Mouse (Mus musculus): ENCODE results near the gene Baz2b. TPM values are rescaled to one million over a fixed set of nuclear protein-coding genes. Genes with fewer than 3 reads are reported as not detected.

Gene Baz2b
- polyA plus RNA-seq, 1 experiment: 17.1 TPM

DNA sequence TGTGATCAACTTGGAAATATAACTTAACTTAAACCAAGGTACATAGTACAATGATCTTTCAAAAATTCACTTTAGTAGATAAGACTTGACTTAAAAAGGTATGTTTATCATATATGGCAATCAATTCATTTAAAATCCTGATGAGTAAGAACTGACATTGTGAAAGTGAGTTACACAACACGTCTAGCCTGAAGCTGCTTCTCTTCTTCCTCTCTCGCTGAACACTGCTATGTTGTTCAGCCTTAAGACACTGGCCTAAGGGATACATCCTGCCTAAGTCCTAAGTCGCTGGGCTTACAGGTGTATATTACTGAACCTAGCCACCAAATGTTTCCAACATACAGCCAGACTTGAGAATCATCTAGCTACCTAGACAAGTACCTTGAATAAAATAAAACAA is 178.6 kb downstream of the Baz2b start:
- Histone ChIP-seq H3K9me3 (no peaks in the 10 kb centered on the region), H3K4me1 (no peaks in the 10 kb centered on the region), H3K27me3 (replicated peaks) (no peaks in the 10 kb centered on the region), H3K36me3 (replicated peaks; ENCODE audit: low read length) (peaks cover 15% of the 10 kb centered on the region), H3K4me3 (replicated peaks) (no peak overlapping the region)
- no peak for TF ChIP-seq FLI1 (IDR thresholded peaks at IDR 0.05; ENCODE audit: low read length)
- TF ChIP-seq GATA1 (IDR thresholded peaks at IDR 0.05; ENCODE audit: borderline replicate concordance, low read length): no peak

DNA sequence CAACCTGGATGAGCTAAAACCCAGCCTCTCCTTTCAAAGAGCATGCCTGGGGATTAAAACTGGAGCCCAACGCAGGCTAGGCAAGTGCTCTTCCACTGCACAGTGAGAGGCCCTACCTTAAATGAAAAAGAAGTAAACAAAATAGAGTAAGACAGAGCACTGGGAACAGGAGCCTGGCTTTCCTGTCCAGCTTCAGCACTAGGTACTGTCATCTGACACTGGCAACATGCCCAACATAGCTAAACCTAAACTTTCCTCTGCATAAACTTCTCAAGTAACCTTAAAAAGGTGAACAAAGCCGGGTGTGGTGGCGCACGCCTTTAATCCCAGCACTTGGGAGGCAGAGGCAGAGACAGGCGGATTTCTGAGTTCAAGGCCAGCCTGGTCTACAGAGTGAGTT is 180.6 kb downstream of the Baz2b start:
- no peak overlapping the region for H3K4me3 ChIP-seq (replicated peaks)
- H3K4me1 ChIP-seq: no peaks in the 10 kb centered on the region
- H3K36me3 ChIP-seq (replicated peaks; ENCODE audit: low read length): peaks cover 20% of the 10 kb centered on the region
- TF ChIP-seq GATA1 (IDR thresholded peaks at IDR 0.05; ENCODE audit: borderline replicate concordance, low read length) (no peak), FLI1 (IDR thresholded peaks at IDR 0.05; ENCODE audit: low read length) (no peak)
- no peaks in the 10 kb centered on the region for H3K9me3 ChIP-seq
- no peaks in the 10 kb centered on the region for H3K27me3 ChIP-seq (replicated peaks)

DNA sequence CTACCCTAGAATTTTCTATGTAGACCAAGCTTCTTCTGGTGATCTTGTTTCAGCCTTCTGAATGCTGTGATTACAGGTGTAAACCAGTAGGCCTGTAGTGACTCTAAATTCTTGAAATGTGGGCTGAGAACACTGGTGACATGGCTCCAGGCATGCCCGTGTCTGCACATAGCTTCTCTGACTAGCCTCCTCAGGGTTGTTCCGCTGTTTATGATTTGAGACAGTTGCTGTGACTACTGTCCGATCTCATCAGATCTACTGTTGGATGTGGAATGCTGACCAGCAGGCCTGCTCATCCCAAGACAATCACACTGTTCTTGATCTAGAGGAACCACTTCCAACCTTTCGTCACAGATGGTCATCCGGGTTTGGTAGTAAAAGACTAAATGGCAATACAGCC is 182.5 kb downstream of the Baz2b start:
- Histone ChIP-seq H3K4me1 (0 out of 2 replicates have a peak, but pooled peaks cover 3% of the 10 kb centered on the region), H3K9me3 (no peaks in the 10 kb centered on the region), H3K27me3 (replicated peaks) (no peaks in the 10 kb centered on the region), H3K4me3 (replicated peaks) (no peak overlapping the region), H3K36me3 (replicated peaks; ENCODE audit: low read length) (peaks cover 20% of the 10 kb centered on the region)
- TF ChIP-seq FLI1 (IDR thresholded peaks at IDR 0.05; ENCODE audit: low read length): no peak
- TF ChIP-seq GATA1 (IDR thresholded peaks at IDR 0.05; ENCODE audit: borderline replicate concordance, low read length): no peak

DNA sequence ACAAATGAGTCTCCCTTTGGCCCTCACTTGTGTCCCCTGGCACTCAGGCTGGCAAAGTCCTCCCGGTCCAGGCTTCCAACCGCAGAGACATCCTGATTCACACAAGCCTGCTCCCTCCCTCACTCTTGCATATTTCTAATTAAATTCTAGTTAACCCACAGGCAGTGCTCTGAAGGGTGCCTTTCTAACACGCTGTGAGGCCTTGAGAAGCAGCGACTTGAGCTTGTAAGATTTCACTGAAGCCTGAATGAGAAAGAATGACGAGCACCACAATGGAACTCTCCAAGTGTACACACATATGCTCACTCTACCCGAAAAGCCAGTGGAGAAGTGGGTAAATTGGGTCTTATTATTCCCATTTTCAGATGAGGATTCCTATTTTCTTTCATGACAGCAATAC is 183.1 kb downstream of the Baz2b start:
- no peak for TF ChIP-seq FLI1 (IDR thresholded peaks at IDR 0.05; ENCODE audit: low read length)
- no peak for TF ChIP-seq GATA1 (IDR thresholded peaks at IDR 0.05; ENCODE audit: borderline replicate concordance, low read length)
- H3K36me3 ChIP-seq (replicated peaks; ENCODE audit: low read length): peaks cover 21% of the 10 kb centered on the region
- no peaks in the 10 kb centered on the region for H3K9me3 ChIP-seq
- H3K4me1 ChIP-seq: peaks cover 4% of the 10 kb centered on the region; the same call in 1 of the 2 replicates
- no peaks in the 10 kb centered on the region for H3K27me3 ChIP-seq (replicated peaks)
- H3K4me3 ChIP-seq (replicated peaks): no peak overlapping the region

DNA sequence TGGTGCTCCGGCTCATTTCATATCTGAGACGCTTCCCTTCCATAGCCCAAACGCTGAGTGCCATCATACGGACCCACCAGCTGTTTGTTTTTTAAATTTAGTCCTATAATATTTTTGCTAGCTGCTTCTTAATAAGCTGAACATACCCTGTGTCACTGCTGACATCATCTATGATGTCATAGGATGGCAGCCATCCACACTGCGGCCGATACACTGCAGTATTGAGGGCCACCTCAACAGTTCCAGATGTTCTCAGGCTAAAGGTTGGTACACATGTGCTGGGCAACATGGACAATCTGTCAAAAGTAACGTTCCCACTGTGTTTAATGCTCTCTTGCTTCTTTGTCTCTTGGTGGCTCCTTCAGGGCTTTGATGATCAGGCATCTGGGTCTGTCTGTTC is 185.9 kb downstream of the Baz2b start:
- H3K4me3 ChIP-seq (replicated peaks): no peak overlapping the region
- H3K27me3 ChIP-seq (replicated peaks): no peaks in the 10 kb centered on the region
- peaks cover 21% of the 10 kb centered on the region for H3K36me3 ChIP-seq (replicated peaks; ENCODE audit: low read length)
- no peak for TF ChIP-seq FLI1 (IDR thresholded peaks at IDR 0.05; ENCODE audit: low read length)
- TF ChIP-seq GATA1 (IDR thresholded peaks at IDR 0.05; ENCODE audit: borderline replicate concordance, low read length): no peak
- H3K9me3 ChIP-seq: no peaks in the 10 kb centered on the region
- H3K4me1 ChIP-seq: peaks cover 20% of the 10 kb centered on the region

DNA sequence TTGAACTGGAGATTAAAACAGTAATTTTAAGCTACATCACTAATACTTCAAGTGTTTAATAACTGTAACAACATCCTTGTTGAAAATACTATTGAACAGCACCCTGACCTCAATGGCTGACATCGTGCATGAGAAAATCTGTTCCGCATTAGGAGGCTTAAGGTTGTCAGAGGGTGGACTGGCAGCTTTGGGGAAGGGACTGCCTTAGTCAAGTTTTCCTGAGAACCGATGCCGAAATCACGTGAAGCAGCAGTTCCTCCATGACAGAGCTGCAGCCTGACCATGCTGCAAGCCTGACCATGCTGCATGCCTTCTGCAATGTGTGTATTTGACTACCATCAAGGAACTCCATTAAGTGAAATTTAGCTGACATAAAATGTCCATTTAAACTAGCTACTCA is 188.1 kb downstream of the Baz2b start:
- no peaks in the 10 kb centered on the region for H3K27me3 ChIP-seq (replicated peaks)
- no peaks in the 10 kb centered on the region for H3K9me3 ChIP-seq
- TF ChIP-seq FLI1 (IDR thresholded peaks at IDR 0.05; ENCODE audit: low read length) (no peak), GATA1 (IDR thresholded peaks at IDR 0.05; ENCODE audit: borderline replicate concordance, low read length) (no peak)
- no peak overlapping the region for H3K4me3 ChIP-seq (replicated peaks)
- peaks cover 24% of the 10 kb centered on the region for H3K4me1 ChIP-seq
- peaks cover 13% of the 10 kb centered on the region for H3K36me3 ChIP-seq (replicated peaks; ENCODE audit: low read length)

DNA sequence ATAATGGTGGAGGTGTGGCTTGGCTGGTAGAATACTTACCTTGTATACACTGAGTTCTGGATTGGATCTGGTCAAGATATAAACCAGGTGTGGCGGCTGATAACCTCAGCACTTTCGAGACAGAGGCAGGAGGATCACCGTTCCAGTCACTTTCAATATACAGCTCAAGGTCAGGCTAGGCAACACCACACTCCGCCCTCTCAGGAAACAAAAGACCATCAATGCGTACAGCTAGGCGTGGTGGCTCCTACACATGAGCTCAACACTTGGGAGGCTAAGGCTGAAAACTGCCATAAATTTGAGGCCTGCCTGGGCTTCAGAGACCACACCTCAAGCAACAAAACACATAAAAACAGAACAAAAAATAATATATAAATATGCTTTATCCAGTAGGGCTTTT is 188.5 kb downstream of the Baz2b start:
- peaks cover 13% of the 10 kb centered on the region for H3K36me3 ChIP-seq (replicated peaks; ENCODE audit: low read length)
- H3K4me1 ChIP-seq: peaks cover 24% of the 10 kb centered on the region
- no peak for TF ChIP-seq FLI1 (IDR thresholded peaks at IDR 0.05; ENCODE audit: low read length)
- TF ChIP-seq GATA1 (IDR thresholded peaks at IDR 0.05; ENCODE audit: borderline replicate concordance, low read length): no peak
- no peaks in the 10 kb centered on the region for H3K9me3 ChIP-seq
- no peaks in the 10 kb centered on the region for H3K27me3 ChIP-seq (replicated peaks)
- no peak overlapping the region for H3K4me3 ChIP-seq (replicated peaks)

DNA sequence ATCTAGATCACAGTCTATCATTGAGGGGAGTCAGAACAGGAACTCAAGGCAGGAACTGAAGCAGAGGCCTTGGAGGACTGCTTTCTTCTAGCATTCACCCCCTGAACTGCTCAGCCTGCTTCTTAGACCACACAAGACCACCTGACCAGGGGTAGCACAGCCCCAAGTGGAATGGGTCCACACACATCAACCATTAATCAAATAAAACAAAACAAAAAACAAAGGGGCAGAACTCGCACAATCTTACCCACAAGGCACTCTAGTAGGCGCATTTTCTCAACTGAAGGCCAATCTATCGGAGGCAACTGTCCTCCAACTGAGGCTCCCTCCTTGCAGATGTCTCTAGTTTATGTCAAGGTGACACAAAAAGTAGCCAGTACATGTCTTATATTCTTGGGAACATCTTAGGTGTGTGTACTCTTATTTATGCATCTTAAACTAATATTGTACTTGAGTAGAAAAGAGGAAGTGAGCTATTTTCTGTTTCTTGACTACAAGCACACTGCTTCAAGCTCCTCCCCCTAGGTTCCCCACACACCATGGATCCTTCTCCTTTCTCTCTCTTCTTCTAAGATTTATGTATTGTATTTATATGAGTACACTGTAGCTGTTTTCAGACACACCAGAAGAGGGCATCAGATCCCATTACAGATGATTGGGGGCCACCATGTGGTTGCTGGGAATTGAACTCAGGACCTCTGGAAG is 189.9 kb downstream of the Baz2b start:
- TF ChIP-seq FLI1 (IDR thresholded peaks at IDR 0.05; ENCODE audit: low read length) (no peak), GATA1 (IDR thresholded peaks at IDR 0.05; ENCODE audit: borderline replicate concordance, low read length) (no peak)
- Histone ChIP-seq H3K27me3 (replicated peaks) (no peaks in the 10 kb centered on the region), H3K4me3 (replicated peaks) (no peak overlapping the region), H3K4me1 (peaks cover 24% of the 10 kb centered on the region), H3K9me3 (no peaks in the 10 kb centered on the region), H3K36me3 (replicated peaks; ENCODE audit: low read length) (peaks cover 13% of the 10 kb centered on the region)

DNA sequence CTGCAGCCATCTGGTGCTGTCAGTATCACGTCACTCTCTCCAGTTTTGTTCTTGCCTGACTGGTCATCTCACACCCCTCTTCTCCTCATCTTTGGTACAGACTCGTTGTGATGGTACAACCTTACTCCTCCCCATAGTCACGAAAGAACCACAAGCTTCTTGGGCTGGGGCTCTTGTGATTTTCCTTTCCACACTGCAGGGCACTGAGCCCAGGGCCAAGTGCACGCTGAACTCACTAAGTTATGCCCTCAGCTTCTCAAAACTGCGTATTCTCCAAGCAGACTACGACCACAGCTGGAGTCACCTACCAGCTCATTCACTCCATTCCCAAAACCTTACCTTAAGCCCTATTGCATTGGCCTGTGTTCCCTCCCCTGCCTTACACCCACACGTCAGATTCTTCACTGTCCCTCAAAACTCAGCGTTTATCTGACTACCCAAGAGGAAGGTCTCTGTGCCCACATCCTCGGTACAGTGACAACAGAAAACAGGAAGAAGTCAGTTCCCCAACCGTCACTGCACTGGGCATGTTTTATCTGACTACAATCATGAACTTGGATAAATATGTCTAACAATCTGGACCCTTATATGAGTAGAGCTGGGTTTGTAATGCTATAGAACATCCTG is 190.7 kb downstream of the Baz2b start:
- H3K9me3 ChIP-seq: no peaks in the 10 kb centered on the region
- H3K36me3 ChIP-seq (replicated peaks; ENCODE audit: low read length): peaks cover 8% of the 10 kb centered on the region
- H3K4me3 ChIP-seq (replicated peaks): peak overlapping the region; percentile 80
- H3K27me3 ChIP-seq (replicated peaks): no peaks in the 10 kb centered on the region
- no peak for TF ChIP-seq GATA1 (IDR thresholded peaks at IDR 0.05; ENCODE audit: borderline replicate concordance, low read length)
- TF ChIP-seq FLI1 (IDR thresholded peaks at IDR 0.05; ENCODE audit: low read length): no peak
- peaks cover 24% of the 10 kb centered on the region for H3K4me1 ChIP-seq

DNA sequence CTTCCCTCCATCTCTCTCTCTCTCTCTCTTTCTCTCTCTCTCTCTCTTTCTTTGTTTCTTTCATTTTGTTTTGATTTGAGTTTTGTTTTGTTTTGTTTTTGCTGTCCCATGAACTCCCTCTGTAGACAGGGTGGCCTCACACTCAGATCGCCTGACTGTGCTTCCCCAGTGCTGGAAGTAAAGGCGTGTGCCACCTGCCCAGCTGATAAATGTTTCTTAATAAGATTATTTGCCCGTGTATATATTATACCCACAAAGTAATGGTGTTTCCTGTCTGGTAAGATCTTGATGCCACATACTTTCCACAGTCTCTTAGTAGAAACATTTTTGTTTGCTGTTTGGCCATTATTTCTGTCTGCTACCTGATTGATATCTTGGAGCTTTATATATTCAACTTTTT is 198.1 kb downstream of the Baz2b start:
- H3K9me3 ChIP-seq: no peaks in the 10 kb centered on the region
- H3K4me1 ChIP-seq: peaks cover 8% of the 10 kb centered on the region
- TF ChIP-seq GATA1 (IDR thresholded peaks at IDR 0.05; ENCODE audit: borderline replicate concordance, low read length): no peak
- no peak for TF ChIP-seq FLI1 (IDR thresholded peaks at IDR 0.05; ENCODE audit: low read length)
- H3K36me3 ChIP-seq (replicated peaks; ENCODE audit: low read length): no peaks in the 10 kb centered on the region
- no peaks in the 10 kb centered on the region for H3K27me3 ChIP-seq (replicated peaks)
- H3K4me3 ChIP-seq (replicated peaks): no peak overlapping the region

All from megakaryocyte, embryonic 14.5 days (primary cell).